Comparison of ENCODE assay signal across 11 mouse cellular contexts in genomic region chr9:97019686-97020085, GRCm38 (mm10). TPM values are rescaled to one million over a fixed set of nuclear protein-coding genes. Genes with fewer than 3 reads are reported as not detected.
A peak's percentile ranks its signal among the peaks of the same experiment; 100 is the strongest.
DNase-seq lines count a peak whose midpoint lies in the region; ATAC-seq lines count a peak whose summit lies in the region.
"Had no signal": no experiment of that assay in that cellular context is flagged by ENCODE, and none has a peak within 500 bp of the region (broad histone marks: within the 10 kb centered on the region; RNA-seq: fewer than 3 reads in every experiment).

No protein-coding gene starts in this region.

- no peak overlapping the region for H3K4me3 ChIP-seq in heart, embryonic 16.5 days (ENCODE audit: low read length)
- peak overlapping the region; percentile 83; the same call in 1 of the 2 replicates for H3K4me3 ChIP-seq in forebrain, embryonic 10.5 days
- peak overlapping the region; percentile 68 for H3K4me3 ChIP-seq in hindbrain, embryonic 10.5 days
- no peak overlapping the region for H3K4me3 ChIP-seq in midbrain, embryonic 14.5 days (replicated peaks; ENCODE audit: low read depth, low read length)

- H3K27me3 ChIP-seq in heart, embryonic 16.5 days (ENCODE audit: control insufficient read depth, insufficient read depth, low read length) = peaks cover 6% of the 10 kb centered on the region
- H3K27me3 ChIP-seq in forebrain, embryonic 10.5 days (ENCODE audit: poor library complexity, severe bottlenecking) = peaks cover 28% of the 10 kb centered on the region
- H3K27me3 ChIP-seq in hindbrain, embryonic 10.5 days (ENCODE audit: insufficient read depth, poor library complexity, severe bottlenecking) = peaks cover 19% of the 10 kb centered on the region
- no peaks in the 10 kb centered on the region for H3K27me3 ChIP-seq in midbrain, embryonic 14.5 days (ENCODE audit: control insufficient read depth, insufficient read depth, low read length)

- H3K9ac ChIP-seq in heart, embryonic 16.5 days (ENCODE audit: low read length) = no peak overlapping the region
- no peak overlapping the region for H3K9ac ChIP-seq in midbrain, embryonic 14.5 days (replicated peaks; ENCODE audit: low read length)

- WGBS in heart, embryonic 16.5 days = 34% methylated on average over 2 of the region's 2 CpGs
- WGBS in forebrain, embryonic 10.5 days = 69% methylated on average over 2 of the region's 2 CpGs
- 73% methylated on average over 2 of the region's 2 CpGs for WGBS in hindbrain, embryonic 10.5 days
- WGBS in midbrain, embryonic 14.5 days = 40% methylated on average over 2 of the region's 2 CpGs

- no peak for DNase-seq in heart, adult 11 months
- DNase-seq in forebrain, embryonic 10.5 days (ENCODE audit: extremely low spot score, low spot score) = no peak
- no peak for DNase-seq in hindbrain, embryonic 10.5 days (ENCODE audit: low spot score)
- no peak for DNase-seq in midbrain, embryonic 14.5 days
- DNase-seq in B cell, adult 2 months = no peak
- no peak for DNase-seq in right cerebral cortex, postnatal 14 days
- DNase-seq in right cerebral cortex, adult 18-20 months = no peak
- DNase-seq: lung, postnatal 36 days had no signal

- ATAC-seq in heart, embryonic 16.5 days (replicated peaks; ENCODE audit: extremely low read depth, insufficient read depth, low FRiP score) = no peak
- no peak for ATAC-seq in midbrain, embryonic 14.5 days (ENCODE audit: low FRiP score, low TSS enrichment)
- ATAC-seq: CD4-positive, CD25-positive, alpha-beta regulatory T cell, adult 4 months had no signal

- H3K4me1 ChIP-seq in heart, embryonic 16.5 days (ENCODE audit: control insufficient read depth, insufficient read depth, low read length) = peaks cover 19% of the 10 kb centered on the region
- H3K4me1 ChIP-seq in forebrain, embryonic 10.5 days = peaks cover 44% of the 10 kb centered on the region
- H3K4me1 ChIP-seq in hindbrain, embryonic 10.5 days (replicated peaks) = peaks cover 47% of the 10 kb centered on the region
- H3K4me1 ChIP-seq in midbrain, embryonic 14.5 days (ENCODE audit: control insufficient read depth, insufficient read depth, low read length) = peaks cover 28% of the 10 kb centered on the region

- H3K4me2 ChIP-seq in heart, embryonic 16.5 days (ENCODE audit: low read depth, low read length) = peak overlapping the region; percentile 78; the same call in 1 of the 2 replicates
- H3K4me2 ChIP-seq in midbrain, embryonic 14.5 days (ENCODE audit: low read length) = peak overlapping the region; percentile 66

- no peaks in the 10 kb centered on the region for H3K36me3 ChIP-seq in heart, embryonic 16.5 days (ENCODE audit: control insufficient read depth, insufficient read depth)
- H3K36me3 ChIP-seq in forebrain, embryonic 10.5 days (replicated peaks) = 0 out of 2 replicates have a peak, but pooled peaks cover 2% of the 10 kb centered on the region
- peaks cover 3% of the 10 kb centered on the region; the same call in 1 of the 2 replicates for H3K36me3 ChIP-seq in hindbrain, embryonic 10.5 days
- H3K36me3 ChIP-seq in midbrain, embryonic 14.5 days (ENCODE audit: control insufficient read depth, insufficient read depth, low read length) = no peaks in the 10 kb centered on the region

- H3K9me3 ChIP-seq in heart, embryonic 16.5 days (replicated peaks; ENCODE audit: control insufficient read depth, low read length) = no peaks in the 10 kb centered on the region
- H3K9me3 ChIP-seq in forebrain, embryonic 10.5 days = no peaks in the 10 kb centered on the region
- no peaks in the 10 kb centered on the region for H3K9me3 ChIP-seq in hindbrain, embryonic 10.5 days
- no peaks in the 10 kb centered on the region for H3K9me3 ChIP-seq in midbrain, embryonic 14.5 days (ENCODE audit: control insufficient read depth, low read length)

- no peak overlapping the region for H3K27ac ChIP-seq in heart, embryonic 16.5 days (ENCODE audit: low read length)
- peak overlapping the region; percentile 98 for H3K27ac ChIP-seq in forebrain, embryonic 10.5 days
- peak overlapping the region; percentile 93 for H3K27ac ChIP-seq in hindbrain, embryonic 10.5 days
- peak overlapping the region; percentile 98; the same call in 1 of the 2 replicates for H3K27ac ChIP-seq in midbrain, embryonic 14.5 days (replicated peaks; ENCODE audit: low read depth, low read length)
- H3K27ac ChIP-seq: left cerebral cortex, adult 2 months had no signal

RNA-seq across cellular contexts. Expression of gene Spsb4, which starts 1.0 kb away (rescaled TPM):
- 53.2 and 53.7 TPM in 2 replicates for polyA plus RNA-seq in heart, embryonic 16.5 days (2015; fragmentation: Nextera tagmentation; extraction: Ambion mirVana)
- 102 and 109 TPM in 2 replicates for polyA plus RNA-seq in forebrain, embryonic 10.5 days (2016; fragmentation: Nextera tagmentation; extraction: Ambion mirVana)
- polyA plus RNA-seq in hindbrain, embryonic 10.5 days (2016; fragmentation: Nextera tagmentation; extraction: Ambion mirVana) = 159 and 169 TPM in 2 replicates
- 33.9 and 38.5 TPM in 2 replicates for polyA plus RNA-seq in midbrain, embryonic 14.5 days (2014; fragmentation: Nextera tagmentation; extraction: Ambion mirVana)
- polyA plus RNA-seq: CD4-positive, CD25-positive, alpha-beta regulatory T cell, adult 4 months had no signal

Comparison
In these comparisons a context has a peak if more than half of its experiments do, and no peak if none do; other contexts are left out.
1. H3K4me3 ChIP-seq: peak in forebrain, embryonic 10.5 days (single experiment) and hindbrain, embryonic 10.5 days (single experiment); none in heart, embryonic 16.5 days (single experiment) and midbrain, embryonic 14.5 days (single experiment).